Mouse (Mus musculus): ENCODE measurements around the gene Htr1b. TPM values are rescaled to one million over a fixed set of nuclear protein-coding genes. Genes with fewer than 3 reads are reported as not detected.

Htr1b gene
- 0.69 and 0.93 TPM in 2 replicates for polyA plus RNA-seq (2014; fragmentation: Nextera tagmentation; extraction: Ambion mirVana)

GRCm38 (mm10) chr9:81633437-81633973 lies at the start of gene Htr1b:
Htr1b (minus strand) TSS chr9:81633828.
- H3K27ac ChIP-seq (ENCODE audit: low read depth, low read length) = no peak within 1 kb of the TSS
- no peaks in the 10 kb centered on the region for H3K9me3 ChIP-seq (replicated peaks; ENCODE audit: control insufficient read depth, low read length)
- peak; percentile 66 for ATAC-seq (replicated peaks; ENCODE audit: insufficient number of reproducible peaks, low FRiP score, low TSS enrichment)
- peak within 1 kb of the TSS; percentile 71 for H3K9ac ChIP-seq (ENCODE audit: low read depth, low read length)
- no peaks in the 10 kb centered on the region; the same call in 1 of the 2 replicates for H3K4me1 ChIP-seq (ENCODE audit: control insufficient read depth, insufficient read depth, low read length)
- peak within 1 kb of the TSS; percentile 99 for H3K4me2 ChIP-seq
- H3K27me3 ChIP-seq (ENCODE audit: control insufficient read depth, insufficient read depth, low read length) = peaks cover 25% of the 10 kb centered on the region
- H3K4me3 ChIP-seq (ENCODE audit: low read depth, low read length) = peak within 1 kb of the TSS; percentile 75
- under 1% methylated on average over 26 of the region's 26 CpGs for WGBS (ENCODE audit: insufficient replicate concordance)
- H3K36me3 ChIP-seq (ENCODE audit: control insufficient read depth, insufficient read depth, low read length) = no peaks in the 10 kb centered on the region

GRCm38 (mm10) chr9:81676716-81677115 lies 43.1 kb upstream of the Htr1b start:
- Histone ChIP-seq H3K9ac (ENCODE audit: low read depth, low read length) (no peak overlapping the region), H3K4me3 (ENCODE audit: low read depth, low read length) (no peak overlapping the region), H3K27me3 (ENCODE audit: control insufficient read depth, insufficient read depth, low read length) (no peaks in the 10 kb centered on the region), H3K9me3 (replicated peaks; ENCODE audit: control insufficient read depth, low read length) (no peaks in the 10 kb centered on the region), H3K36me3 (ENCODE audit: control insufficient read depth, insufficient read depth, low read length) (no peaks in the 10 kb centered on the region), H3K27ac (ENCODE audit: low read depth, low read length) (no peak overlapping the region), H3K4me1 (ENCODE audit: control insufficient read depth, insufficient read depth, low read length) (no peaks in the 10 kb centered on the region), H3K4me2 (no peak overlapping the region)
- no peak for ATAC-seq (replicated peaks; ENCODE audit: insufficient number of reproducible peaks, low FRiP score, low TSS enrichment)
- 90% methylated on average over 1 of the region's 1 CpGs for WGBS (ENCODE audit: insufficient replicate concordance)

GRCm38 (mm10) chr9:81637486-81637885 lies 3.9 kb upstream of the Htr1b start:
- Histone ChIP-seq H3K27ac (ENCODE audit: low read depth, low read length) (no peak overlapping the region), H3K4me3 (ENCODE audit: low read depth, low read length) (no peak overlapping the region), H3K4me1 (ENCODE audit: control insufficient read depth, insufficient read depth, low read length) (no peaks in the 10 kb centered on the region; the same call in 1 of the 2 replicates), H3K36me3 (ENCODE audit: control insufficient read depth, insufficient read depth, low read length) (no peaks in the 10 kb centered on the region), H3K9ac (ENCODE audit: low read depth, low read length) (no peak overlapping the region), H3K4me2 (no peak overlapping the region), H3K9me3 (replicated peaks; ENCODE audit: control insufficient read depth, low read length) (no peaks in the 10 kb centered on the region), H3K27me3 (ENCODE audit: control insufficient read depth, insufficient read depth, low read length) (0 out of 2 replicates have a peak, but pooled peaks cover 9% of the 10 kb centered on the region)
- 86% methylated on average over 1 of the region's 1 CpGs for WGBS (ENCODE audit: insufficient replicate concordance)
- no peak for ATAC-seq (replicated peaks; ENCODE audit: insufficient number of reproducible peaks, low FRiP score, low TSS enrichment)

GRCm38 (mm10) chr9:81635109-81635508 lies 1.5 kb upstream of the Htr1b start:
- ATAC-seq (replicated peaks; ENCODE audit: insufficient number of reproducible peaks, low FRiP score, low TSS enrichment) = no peak
- H3K9ac ChIP-seq (ENCODE audit: low read depth, low read length) = no peak overlapping the region
- no peaks in the 10 kb centered on the region for H3K36me3 ChIP-seq (ENCODE audit: control insufficient read depth, insufficient read depth, low read length)
- H3K4me1 ChIP-seq (ENCODE audit: control insufficient read depth, insufficient read depth, low read length) = no peaks in the 10 kb centered on the region; the same call in 1 of the 2 replicates
- H3K27ac ChIP-seq (ENCODE audit: low read depth, low read length) = no peak overlapping the region
- peaks cover 20% of the 10 kb centered on the region for H3K27me3 ChIP-seq (ENCODE audit: control insufficient read depth, insufficient read depth, low read length)
- 10% methylated on average over 8 of the region's 8 CpGs for WGBS (ENCODE audit: insufficient replicate concordance)
- H3K9me3 ChIP-seq (replicated peaks; ENCODE audit: control insufficient read depth, low read length) = no peaks in the 10 kb centered on the region
- peak overlapping the region; percentile 99 for H3K4me2 ChIP-seq
- H3K4me3 ChIP-seq (ENCODE audit: low read depth, low read length) = no peak overlapping the region

- H3K4me1 ChIP-seq (ENCODE audit: control insufficient read depth, insufficient read depth, low read length) = no peaks in the 10 kb centered on the region; the same call in 1 of the 2 replicates
- no peaks in the 10 kb centered on the region for H3K9me3 ChIP-seq (replicated peaks; ENCODE audit: control insufficient read depth, low read length)
- no peaks in the 10 kb centered on the region for H3K36me3 ChIP-seq (ENCODE audit: control insufficient read depth, insufficient read depth, low read length)
- ATAC-seq (replicated peaks; ENCODE audit: insufficient number of reproducible peaks, low FRiP score, low TSS enrichment) = no peak
- H3K9ac ChIP-seq (ENCODE audit: low read depth, low read length) = peak overlapping the region; percentile 28; the same call in 1 of the 2 replicates
- H3K27me3 ChIP-seq (ENCODE audit: control insufficient read depth, insufficient read depth, low read length) = peaks cover 21% of the 10 kb centered on the region
- H3K4me2 ChIP-seq = peak overlapping the region; percentile 99
- no peak overlapping the region for H3K27ac ChIP-seq (ENCODE audit: low read depth, low read length)
- 2% methylated on average over 10 of the region's 10 CpGs for WGBS (ENCODE audit: insufficient replicate concordance)
- peak overlapping the region; percentile 75 for H3K4me3 ChIP-seq (ENCODE audit: low read depth, low read length)
Observed at GRCm38 (mm10) chr9:81634163-81634562, 535 bp upstream of the Htr1b start.

GRCm38 (mm10) chr9:81632736-81633436 lies 742 bp downstream of the Htr1b start:
- Histone ChIP-seq H3K4me1 (ENCODE audit: control insufficient read depth, insufficient read depth, low read length) (no peaks in the 10 kb centered on the region; the same call in 1 of the 2 replicates), H3K27ac (ENCODE audit: low read depth, low read length) (no peak overlapping the region), H3K9me3 (replicated peaks; ENCODE audit: control insufficient read depth, low read length) (no peaks in the 10 kb centered on the region), H3K27me3 (ENCODE audit: control insufficient read depth, insufficient read depth, low read length) (peaks cover 25% of the 10 kb centered on the region), H3K36me3 (ENCODE audit: control insufficient read depth, insufficient read depth, low read length) (no peaks in the 10 kb centered on the region), H3K4me3 (ENCODE audit: low read depth, low read length) (peak overlapping the region; percentile 75), H3K9ac (ENCODE audit: low read depth, low read length) (peak overlapping the region; percentile 71), H3K4me2 (peak overlapping the region; percentile 99)
- WGBS (ENCODE audit: insufficient replicate concordance) = 0% methylated on average over 47 of the region's 47 CpGs
- peak; percentile 59 for ATAC-seq (replicated peaks; ENCODE audit: insufficient number of reproducible peaks, low FRiP score, low TSS enrichment)

GRCm38 (mm10) chr9:81632191-81632735 lies 1.4 kb downstream of the Htr1b start:
- Histone ChIP-seq H3K9me3 (replicated peaks; ENCODE audit: control insufficient read depth, low read length) (no peaks in the 10 kb centered on the region), H3K4me3 (ENCODE audit: low read depth, low read length) (peak overlapping the region; percentile 75), H3K36me3 (ENCODE audit: control insufficient read depth, insufficient read depth, low read length) (no peaks in the 10 kb centered on the region), H3K27ac (ENCODE audit: low read depth, low read length) (no peak overlapping the region), H3K4me2 (peak overlapping the region; percentile 99), H3K4me1 (ENCODE audit: control insufficient read depth, insufficient read depth, low read length) (no peaks in the 10 kb centered on the region; the same call in 1 of the 2 replicates), H3K27me3 (ENCODE audit: control insufficient read depth, insufficient read depth, low read length) (peaks cover 25% of the 10 kb centered on the region), H3K9ac (ENCODE audit: low read depth, low read length) (peak overlapping the region; percentile 71)
- no peak for ATAC-seq (replicated peaks; ENCODE audit: insufficient number of reproducible peaks, low FRiP score, low TSS enrichment)
- under 1% methylated on average over 31 of the region's 31 CpGs for WGBS (ENCODE audit: insufficient replicate concordance)

GRCm38 (mm10) chr9:81631581-81632091 lies 2.0 kb downstream of the Htr1b start:
- WGBS (ENCODE audit: insufficient replicate concordance) = 3% methylated on average over 27 of the region's 27 CpGs
- ATAC-seq (replicated peaks; ENCODE audit: insufficient number of reproducible peaks, low FRiP score, low TSS enrichment) = no peak
- H3K9me3 ChIP-seq (replicated peaks; ENCODE audit: control insufficient read depth, low read length) = no peaks in the 10 kb centered on the region
- H3K36me3 ChIP-seq (ENCODE audit: control insufficient read depth, insufficient read depth, low read length) = no peaks in the 10 kb centered on the region
- H3K4me1 ChIP-seq (ENCODE audit: control insufficient read depth, insufficient read depth, low read length) = no peaks in the 10 kb centered on the region; the same call in 1 of the 2 replicates
- H3K27ac ChIP-seq (ENCODE audit: low read depth, low read length) = no peak overlapping the region
- H3K27me3 ChIP-seq (ENCODE audit: control insufficient read depth, insufficient read depth, low read length) = peaks cover 25% of the 10 kb centered on the region
- H3K9ac ChIP-seq (ENCODE audit: low read depth, low read length) = no peak overlapping the region
- H3K4me3 ChIP-seq (ENCODE audit: low read depth, low read length) = peak overlapping the region; percentile 75
- peak overlapping the region; percentile 99 for H3K4me2 ChIP-seq

Data from heart, embryonic 11.5 days (tissue).